Mouse (Mus musculus): ENCODE data around the gene Gm11127. TPM values are rescaled to one million over a fixed set of nuclear protein-coding genes. Genes with fewer than 3 reads are reported as not detected.
"Not testable (repeated sequence)": the region's sequence is repeated elsewhere in the genome, so short reads cannot be mapped to it uniquely, and the experiment has no call there.

Gm11127 gene
- polyA plus RNA-seq, 1 experiment, result 179 TPM

DNA sequence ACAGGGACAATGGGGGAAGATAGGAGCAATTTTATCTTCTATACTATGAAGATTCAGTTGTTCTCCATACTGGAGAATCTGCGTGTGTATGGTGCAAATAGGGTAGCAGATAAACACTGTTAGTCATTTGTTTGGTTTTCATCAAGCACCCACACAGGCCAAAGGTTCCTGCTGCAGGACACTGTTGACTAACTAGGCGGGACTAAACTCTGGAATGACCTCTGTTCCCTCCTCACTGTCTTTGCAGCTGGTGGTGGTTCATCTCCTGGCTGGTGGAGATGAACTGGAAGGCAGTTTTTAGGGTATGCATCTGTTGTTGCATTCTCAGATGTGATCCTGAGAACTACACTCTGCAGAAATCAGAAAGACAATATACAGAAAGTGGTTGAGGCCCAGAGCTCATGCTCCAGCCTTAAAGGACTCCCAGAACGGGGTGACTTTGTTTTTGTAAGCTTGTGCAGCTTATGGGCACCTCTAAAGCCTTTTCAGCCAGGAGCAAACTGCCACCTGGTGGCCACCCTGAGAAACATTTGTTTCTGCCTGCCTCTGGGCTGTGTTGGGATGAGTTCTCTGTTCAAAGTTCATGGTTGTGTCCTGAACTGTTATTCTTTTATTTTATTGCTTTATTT lies 23.0 kb downstream of the Gm11127 start:
- peaks cover 14% of the 10 kb centered on the region for H3K36me3 ChIP-seq (ENCODE audit: control insufficient read depth, insufficient read depth, low read length)
- H3K4me3 ChIP-seq (ENCODE audit: low read depth, low read length); H3K4me1 ChIP-seq (ENCODE audit: control insufficient read depth, insufficient read depth, insufficient read length, low read length); H3K27me3 ChIP-seq (ENCODE audit: control insufficient read depth, insufficient read depth, low read length): not testable (repeated sequence)
- TF ChIP-seq CTCF (IDR thresholded peaks at IDR 0.05; ENCODE audit: extremely low read depth, insufficient read length, insufficient replicate concordance, low read depth, low read length), result peak; percentile 50; the same call in 1 of the 2 replicates
- WGBS, result 12% methylated on average over 3 of the region's 3 CpGs
- peak overlapping the region; percentile 50 for H3K27ac ChIP-seq (ENCODE audit: insufficient read depth, low read depth, low read length)

DNA sequence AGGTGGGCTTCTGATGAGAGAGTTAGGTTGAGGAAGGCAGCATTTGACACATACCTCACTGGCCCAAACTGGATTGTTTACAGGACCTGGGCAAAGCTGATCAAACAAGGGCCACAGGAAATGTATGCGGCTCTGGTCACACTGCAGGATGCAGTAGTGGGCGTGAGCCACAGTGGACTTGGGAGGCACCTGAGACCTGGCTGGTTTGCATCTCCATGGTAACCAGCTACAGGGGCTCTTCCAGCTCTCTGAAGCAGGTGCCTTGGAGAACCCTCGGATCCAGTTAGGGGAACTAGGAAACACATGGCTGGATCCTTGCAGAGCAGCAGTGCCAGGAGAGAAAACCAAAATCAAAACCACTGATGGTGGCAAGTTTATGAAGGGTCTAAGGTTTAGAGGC lies 23.6 kb downstream of the Gm11127 start:
- H3K4me3 ChIP-seq (ENCODE audit: low read depth, low read length); H3K27me3 ChIP-seq (ENCODE audit: control insufficient read depth, insufficient read depth, low read length); H3K4me1 ChIP-seq (ENCODE audit: control insufficient read depth, insufficient read depth, insufficient read length, low read length): not testable (repeated sequence)
- H3K36me3 ChIP-seq (ENCODE audit: control insufficient read depth, insufficient read depth, low read length), result peaks cover 16% of the 10 kb centered on the region
- 48% methylated on average over 3 of the region's 3 CpGs for WGBS
- H3K27ac ChIP-seq (ENCODE audit: insufficient read depth, low read depth, low read length), result peak overlapping the region; percentile 50

DNA sequence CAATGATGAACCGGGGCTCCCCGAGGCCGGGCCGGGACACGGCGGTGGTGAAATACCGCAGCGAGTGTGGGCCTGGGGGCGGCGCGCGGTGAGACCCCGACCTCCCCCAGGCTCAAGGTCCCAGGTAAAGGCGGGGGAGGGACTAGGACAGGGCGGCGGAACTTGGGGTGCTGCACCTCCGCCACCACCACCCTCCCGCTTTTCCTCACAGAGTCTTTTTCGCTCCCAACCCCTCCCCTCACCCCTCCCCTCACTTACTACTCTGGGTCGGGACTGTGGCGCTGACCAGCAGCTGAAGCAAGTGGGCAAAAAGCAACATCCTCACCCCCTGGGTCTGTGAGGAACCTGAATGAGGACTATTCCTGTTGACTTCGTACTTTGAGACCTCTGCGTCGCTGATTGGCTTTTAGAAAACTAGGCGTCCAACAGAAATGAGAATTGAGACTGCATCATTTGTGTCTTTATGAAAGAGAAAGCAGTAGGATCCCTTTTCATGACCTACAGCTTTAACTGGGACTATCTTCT lies 25.8 kb downstream of the Gm11127 start, which contains the start of gene H2-T23:
TSS of gene H2-T23 (minus strand) at position 505 of the 525 bp plus-strand sequence.
- H3K27ac ChIP-seq (ENCODE audit: insufficient read depth, low read depth, low read length), result peak within 1 kb of the TSS; percentile 78
- TF ChIP-seq POLR2A (IDR thresholded peaks at IDR 0.05; ENCODE audit: low read depth, low read length), result peak; percentile 90
- H3K36me3 ChIP-seq (ENCODE audit: control insufficient read depth, insufficient read depth, low read length), result peaks cover 13% of the 10 kb centered on the region
- WGBS, result under 1% methylated on average over 25 of the region's 25 CpGs
- not testable (repeated sequence) for H3K4me1 ChIP-seq (ENCODE audit: control insufficient read depth, insufficient read depth, insufficient read length, low read length); H3K27me3 ChIP-seq (ENCODE audit: control insufficient read depth, insufficient read depth, low read length)
- peak within 1 kb of the TSS; percentile 72 for H3K4me3 ChIP-seq (ENCODE audit: low read depth, low read length)

GRCm38 (mm10) chr17:36031583-36032331 lies 26.4 kb downstream of the Gm11127 start:
- not testable (repeated sequence) for H3K4me1 ChIP-seq (ENCODE audit: control insufficient read depth, insufficient read depth, insufficient read length, low read length); H3K27me3 ChIP-seq (ENCODE audit: control insufficient read depth, insufficient read depth, low read length)
- Histone ChIP-seq H3K27ac (ENCODE audit: insufficient read depth, low read depth, low read length) (peak overlapping the region; percentile 78), H3K4me3 (ENCODE audit: low read depth, low read length) (peak overlapping the region; percentile 72), H3K36me3 (ENCODE audit: control insufficient read depth, insufficient read depth, low read length) (peaks cover 11% of the 10 kb centered on the region)
- peak; percentile 64; the same call in 1 of the 2 replicates for TF ChIP-seq CTCF (IDR thresholded peaks at IDR 0.05; ENCODE audit: extremely low read depth, insufficient read length, insufficient replicate concordance, low read depth, low read length)
- WGBS, result 1% methylated on average over 40 of the region's 40 CpGs

DNA sequence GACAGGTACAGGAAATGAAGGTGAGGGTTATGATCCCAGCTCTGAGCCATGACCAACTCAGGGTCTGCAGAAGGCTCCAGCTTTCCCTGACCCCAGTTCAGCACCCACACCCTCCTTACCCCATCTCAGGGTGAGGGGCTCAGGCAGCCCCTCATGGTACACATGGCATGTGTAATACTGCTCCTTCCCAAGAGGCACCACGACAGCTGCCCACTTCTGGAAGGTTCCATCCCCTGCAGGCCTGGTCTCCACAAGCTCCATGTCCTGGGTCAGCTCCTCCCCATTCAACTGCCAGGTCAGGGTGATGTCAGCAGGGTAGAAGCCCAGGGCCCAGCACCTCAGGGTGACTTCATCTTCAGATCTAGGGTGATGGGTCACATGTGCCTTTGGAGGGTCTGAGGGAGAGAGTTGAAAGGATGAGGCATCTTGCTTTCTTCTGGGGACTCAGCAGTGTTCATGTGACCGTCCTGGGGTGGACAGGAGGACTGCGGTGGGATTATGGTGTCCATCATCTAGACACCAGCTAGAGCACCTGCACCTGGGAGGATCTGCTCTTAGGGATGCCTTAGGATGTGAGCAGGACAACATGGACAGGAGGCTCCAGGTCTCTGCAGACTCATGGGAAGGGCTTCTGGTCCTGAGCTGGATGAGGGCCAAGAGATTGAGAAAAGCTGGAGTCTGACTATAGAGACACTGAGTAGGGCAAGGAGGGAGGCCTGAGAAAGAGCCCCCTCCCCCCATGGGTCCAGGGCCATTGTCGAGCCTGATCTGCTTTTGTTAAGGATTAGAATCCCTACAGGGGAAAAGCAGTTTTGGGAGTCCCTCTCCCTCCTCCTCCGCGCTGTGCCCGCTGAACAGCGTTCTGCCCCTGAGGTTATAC lies 27.2 kb downstream of the Gm11127 start:
- H3K4me1 ChIP-seq (ENCODE audit: control insufficient read depth, insufficient read depth, insufficient read length, low read length); H3K36me3 ChIP-seq (ENCODE audit: control insufficient read depth, insufficient read depth, low read length); H3K27me3 ChIP-seq (ENCODE audit: control insufficient read depth, insufficient read depth, low read length): not testable (repeated sequence)
- 69% methylated on average over 8 of the region's 8 CpGs for WGBS
- Histone ChIP-seq H3K27ac (ENCODE audit: insufficient read depth, low read depth, low read length) (peak overlapping the region; percentile 20; the same call in 1 of the 2 replicates), H3K4me3 (ENCODE audit: low read depth, low read length) (peak overlapping the region; percentile 72)

DNA sequence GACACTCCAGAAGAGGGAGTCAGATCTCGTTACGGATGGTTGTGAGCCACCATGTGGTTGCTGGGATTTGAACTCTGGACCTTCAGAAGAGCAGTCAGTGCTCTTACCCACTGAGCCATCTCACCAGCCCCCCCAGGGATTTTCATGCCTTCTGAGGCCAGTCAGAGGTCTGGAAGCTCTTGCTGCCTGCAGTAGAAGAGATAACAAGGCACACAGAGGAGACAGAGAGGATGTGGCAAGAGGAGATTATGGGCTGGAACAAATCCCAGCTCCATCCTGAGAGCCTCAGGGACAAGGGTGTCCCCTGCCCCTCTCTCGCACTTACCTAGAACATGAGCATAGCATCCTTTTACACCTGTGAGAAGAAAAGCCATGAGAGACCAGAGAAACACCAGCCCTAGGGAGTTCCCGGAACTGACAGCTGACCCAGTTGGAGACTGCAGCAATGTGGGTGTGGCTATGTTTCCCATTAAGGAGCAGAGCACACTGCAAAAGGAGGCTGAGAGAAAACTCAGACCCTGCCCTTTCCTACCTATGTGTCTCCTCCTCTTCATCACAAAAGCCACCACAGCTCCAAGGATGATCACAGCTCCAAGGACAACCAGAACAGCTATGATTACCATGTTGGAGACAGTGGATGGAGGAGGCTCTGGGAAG lies 28.0 kb downstream of the Gm11127 start:
- H3K4me3 ChIP-seq (ENCODE audit: low read depth, low read length), result peak overlapping the region; percentile 72; the same call in 1 of the 2 replicates
- H3K27ac ChIP-seq (ENCODE audit: insufficient read depth, low read depth, low read length); H3K27me3 ChIP-seq (ENCODE audit: control insufficient read depth, insufficient read depth, low read length); H3K36me3 ChIP-seq (ENCODE audit: control insufficient read depth, insufficient read depth, low read length); H3K4me1 ChIP-seq (ENCODE audit: control insufficient read depth, insufficient read depth, insufficient read length, low read length): not testable (repeated sequence)
- 73% methylated on average over 4 of the region's 4 CpGs for WGBS
